Mouse (Mus musculus): ENCODE data around the gene Rxfp4. TPM values are rescaled to one million over a fixed set of nuclear protein-coding genes. Genes with fewer than 3 reads are reported as not detected.

The Rxfp4 gene
- polyA plus RNA-seq, 1 experiment from 2014 or later, result not detected

DNA sequence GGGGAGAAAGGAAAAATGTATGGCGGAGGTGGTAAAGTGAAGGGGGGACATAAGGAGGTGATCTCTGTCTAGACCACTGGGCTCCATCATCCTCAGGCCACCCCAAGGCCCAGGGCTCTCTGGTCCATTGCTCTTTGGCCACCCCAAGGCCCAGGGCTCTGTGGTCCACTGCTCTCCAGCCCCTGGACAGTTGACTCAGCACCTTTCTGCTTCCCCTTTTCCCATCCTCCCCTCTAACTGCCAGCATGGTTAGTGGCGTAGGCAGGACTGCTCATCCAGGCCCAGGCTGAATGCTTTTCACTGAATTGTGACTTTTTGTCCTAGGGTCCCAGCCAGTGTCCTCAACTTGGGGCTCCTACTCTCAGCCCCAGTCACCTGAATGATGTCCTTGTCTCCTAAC is 25.4 kb downstream of the Rxfp4 start:
- Histone ChIP-seq H3K4me3 (ENCODE audit: low read depth, low read length) (no peak overlapping the region), H3K4me1 (replicated peaks; ENCODE audit: control insufficient read depth, insufficient read depth, low read length) (no peaks in the 10 kb centered on the region; the same call in 1 of the 2 replicates), H3K9me3 (ENCODE audit: control insufficient read depth) (no peaks in the 10 kb centered on the region), H3K27me3 (replicated peaks; ENCODE audit: control insufficient read depth, insufficient read depth, low read length) (no peaks in the 10 kb centered on the region), H3K4me2 (replicated peaks; ENCODE audit: low read depth) (no peak overlapping the region), H3K36me3 (ENCODE audit: control insufficient read depth, insufficient read depth) (peaks cover 30% of the 10 kb centered on the region), H3K9ac (ENCODE audit: low read depth, low read length) (no peak overlapping the region), H3K27ac (ENCODE audit: low read depth, low read length) (no peak overlapping the region)
- TF ChIP-seq CTCF (IDR thresholded peaks at IDR 0.05; ENCODE audit: low read depth), result no peak
- 91% methylated on average over 2 of the region's 2 CpGs for WGBS
- ATAC-seq, result no peak

DNA sequence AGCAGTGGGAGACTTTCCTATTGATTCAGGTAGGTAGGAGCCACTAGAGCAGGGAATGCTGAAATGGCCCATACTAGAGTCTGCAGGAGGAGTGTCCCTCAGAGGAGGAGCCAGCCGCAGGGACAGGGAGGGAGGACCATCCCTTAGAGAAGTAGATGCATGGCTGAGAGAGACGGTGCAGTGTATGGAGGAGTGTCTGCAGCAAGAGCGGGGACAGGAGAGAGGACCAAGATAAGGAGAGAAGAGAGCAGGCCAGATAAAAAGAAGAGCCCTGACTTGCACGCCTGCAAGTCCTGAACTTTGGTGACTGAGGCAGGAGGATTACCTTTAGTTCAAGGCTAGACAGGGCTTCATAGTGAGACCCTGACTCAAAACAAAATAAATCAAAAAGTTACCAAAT is 25.8 kb downstream of the Rxfp4 start:
- no peaks in the 10 kb centered on the region; the same call in 1 of the 2 replicates for H3K4me1 ChIP-seq (replicated peaks; ENCODE audit: control insufficient read depth, insufficient read depth, low read length)

DNA sequence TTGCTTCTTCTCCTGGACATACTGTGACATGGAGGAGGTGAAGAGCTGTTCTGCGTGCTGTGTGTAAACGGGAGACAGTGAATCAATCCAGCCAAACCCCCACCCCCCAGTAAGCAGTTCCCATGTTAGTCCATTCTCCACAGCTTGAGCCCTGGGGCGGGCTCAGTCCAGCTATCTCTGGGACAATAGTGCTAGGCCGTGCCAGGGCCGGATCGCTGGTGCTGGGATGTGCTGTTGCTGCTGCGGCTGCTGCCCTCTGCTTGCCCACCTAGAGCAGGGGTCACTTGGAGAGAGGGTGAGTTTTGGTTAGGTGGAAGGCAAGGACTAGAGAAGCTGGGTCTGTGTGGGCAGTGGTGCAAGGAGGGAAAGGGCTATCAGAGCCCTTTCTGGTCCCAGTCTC is 26.6 kb downstream of the Rxfp4 start:
- H3K27ac ChIP-seq (ENCODE audit: low read depth, low read length), result no peak overlapping the region
- ATAC-seq, result no peak
- no peak for TF ChIP-seq CTCF (IDR thresholded peaks at IDR 0.05; ENCODE audit: low read depth)
- peaks cover 19% of the 10 kb centered on the region for H3K36me3 ChIP-seq (ENCODE audit: control insufficient read depth, insufficient read depth)
- H3K27me3 ChIP-seq (replicated peaks; ENCODE audit: control insufficient read depth, insufficient read depth, low read length), result no peaks in the 10 kb centered on the region
- no peak overlapping the region for H3K9ac ChIP-seq (ENCODE audit: low read depth, low read length)
- H3K9me3 ChIP-seq (ENCODE audit: control insufficient read depth), result no peaks in the 10 kb centered on the region
- 74% methylated on average over 7 of the region's 7 CpGs for WGBS
- no peak overlapping the region for H3K4me3 ChIP-seq (ENCODE audit: low read depth, low read length)
- no peaks in the 10 kb centered on the region; the same call in 1 of the 2 replicates for H3K4me1 ChIP-seq (replicated peaks; ENCODE audit: control insufficient read depth, insufficient read depth, low read length)
- H3K4me2 ChIP-seq (replicated peaks; ENCODE audit: low read depth), result no peak overlapping the region; the same call in 1 of the 2 replicates

More for the DNA sequence above, 25.8 kb downstream of the Rxfp4 start:
- TF ChIP-seq CTCF (IDR thresholded peaks at IDR 0.05; ENCODE audit: low read depth), result no peak
- H3K36me3 ChIP-seq (ENCODE audit: control insufficient read depth, insufficient read depth), result peaks cover 26% of the 10 kb centered on the region
- H3K4me3 ChIP-seq (ENCODE audit: low read depth, low read length), result no peak overlapping the region
- no peak overlapping the region for H3K27ac ChIP-seq (ENCODE audit: low read depth, low read length)
- no peak overlapping the region for H3K9ac ChIP-seq (ENCODE audit: low read depth, low read length)
- 53% methylated on average over 4 of the region's 4 CpGs for WGBS
- no peak for ATAC-seq
- H3K4me2 ChIP-seq (replicated peaks; ENCODE audit: low read depth), result no peak overlapping the region
- no peaks in the 10 kb centered on the region for H3K27me3 ChIP-seq (replicated peaks; ENCODE audit: control insufficient read depth, insufficient read depth, low read length)
- no peaks in the 10 kb centered on the region for H3K9me3 ChIP-seq (ENCODE audit: control insufficient read depth)

DNA sequence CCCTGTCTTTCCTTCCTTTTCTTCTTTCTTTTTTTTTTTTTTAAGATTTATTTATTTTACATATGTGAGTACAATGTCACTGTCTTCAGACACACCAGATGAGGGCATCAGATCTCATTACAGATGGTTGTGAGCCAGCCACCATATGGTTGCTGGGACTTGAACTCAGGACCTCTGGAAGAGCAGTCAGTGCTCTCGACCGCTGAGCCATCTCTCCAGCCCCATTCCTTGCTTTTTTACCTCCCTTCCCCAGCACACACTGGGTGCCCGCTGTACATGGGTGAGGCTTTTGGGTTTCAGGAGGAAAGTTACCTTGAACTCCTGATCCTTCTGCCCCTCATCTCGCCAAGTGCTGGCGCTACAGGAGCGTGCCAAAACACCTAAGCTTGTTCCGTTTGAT is 27.4 kb downstream of the Rxfp4 start:
- no peak for ATAC-seq
- no peaks in the 10 kb centered on the region for H3K9me3 ChIP-seq (ENCODE audit: control insufficient read depth)
- WGBS, result 78% methylated on average over 7 of the region's 7 CpGs
- H3K9ac ChIP-seq (ENCODE audit: low read depth, low read length), result no peak overlapping the region
- peaks cover 13% of the 10 kb centered on the region for H3K36me3 ChIP-seq (ENCODE audit: control insufficient read depth, insufficient read depth)
- no peak overlapping the region for H3K4me2 ChIP-seq (replicated peaks; ENCODE audit: low read depth)
- H3K4me3 ChIP-seq (ENCODE audit: low read depth, low read length), result no peak overlapping the region
- no peaks in the 10 kb centered on the region; the same call in 1 of the 2 replicates for H3K4me1 ChIP-seq (replicated peaks; ENCODE audit: control insufficient read depth, insufficient read depth, low read length)
- H3K27me3 ChIP-seq (replicated peaks; ENCODE audit: control insufficient read depth, insufficient read depth, low read length), result no peaks in the 10 kb centered on the region
- no peak for TF ChIP-seq CTCF (IDR thresholded peaks at IDR 0.05; ENCODE audit: low read depth)
- H3K27ac ChIP-seq (ENCODE audit: low read depth, low read length), result 0 out of 2 replicates have a peak overlapping the region, but pooled peaks have one; percentile 21

DNA sequence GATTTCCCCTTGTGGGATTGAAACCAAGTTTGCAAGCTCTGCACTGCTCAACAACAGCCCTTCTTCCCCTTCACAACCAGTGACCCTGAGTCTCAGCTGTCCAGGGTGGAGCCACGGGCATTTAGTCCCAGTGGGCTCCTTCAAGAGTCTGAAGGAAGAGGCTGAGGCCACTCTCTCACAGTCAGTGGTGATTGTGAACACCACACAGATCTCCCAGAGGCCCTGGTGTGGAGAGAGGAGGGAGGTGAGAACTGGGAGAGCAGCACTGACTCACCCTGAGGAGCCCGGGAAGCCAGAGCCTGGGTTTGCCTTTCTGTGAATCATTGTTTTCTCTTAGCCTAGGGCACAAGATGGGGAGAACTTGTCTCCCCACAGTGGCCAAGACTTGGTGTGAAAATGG is 28.0 kb downstream of the Rxfp4 start:
- peaks cover 7% of the 10 kb centered on the region for H3K36me3 ChIP-seq (ENCODE audit: control insufficient read depth, insufficient read depth)
- H3K27me3 ChIP-seq (replicated peaks; ENCODE audit: control insufficient read depth, insufficient read depth, low read length), result no peaks in the 10 kb centered on the region
- no peaks in the 10 kb centered on the region; the same call in 1 of the 2 replicates for H3K4me1 ChIP-seq (replicated peaks; ENCODE audit: control insufficient read depth, insufficient read depth, low read length)
- H3K4me2 ChIP-seq (replicated peaks; ENCODE audit: low read depth), result peak overlapping the region; percentile 99
- 0 out of 2 replicates have a peak overlapping the region, but pooled peaks have one; percentile 21 for H3K27ac ChIP-seq (ENCODE audit: low read depth, low read length)
- no peaks in the 10 kb centered on the region for H3K9me3 ChIP-seq (ENCODE audit: control insufficient read depth)
- H3K4me3 ChIP-seq (ENCODE audit: low read depth, low read length), result no peak overlapping the region
- TF ChIP-seq CTCF (IDR thresholded peaks at IDR 0.05; ENCODE audit: low read depth), result no peak
- WGBS, result 39% methylated on average over 2 of the region's 2 CpGs
- peak overlapping the region; percentile 34; the same call in 1 of the 2 replicates for H3K9ac ChIP-seq (ENCODE audit: low read depth, low read length)
- ATAC-seq, result no peak

DNA sequence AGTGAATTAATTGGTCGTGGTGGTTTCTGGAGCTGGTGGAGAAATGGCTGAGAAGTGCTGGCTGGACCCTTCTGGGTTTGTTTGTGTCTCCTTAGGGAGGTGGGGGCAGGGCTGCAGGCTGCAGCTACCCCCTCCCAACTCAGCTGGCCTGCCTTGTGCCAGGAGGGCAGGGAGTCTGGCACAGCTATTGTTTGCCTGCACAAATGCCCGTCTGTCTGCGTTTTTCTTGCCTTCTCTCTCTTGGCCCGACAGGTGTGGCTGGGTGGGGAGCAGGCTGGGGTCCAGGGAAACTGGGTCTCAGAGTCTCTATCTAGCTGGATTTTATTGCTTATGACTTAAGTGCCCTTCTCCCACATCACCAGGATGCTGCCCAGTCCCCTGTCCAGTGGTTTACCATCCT is 28.6 kb downstream of the Rxfp4 start:
- no peak for ATAC-seq
- H3K27me3 ChIP-seq (replicated peaks; ENCODE audit: control insufficient read depth, insufficient read depth, low read length), result no peaks in the 10 kb centered on the region
- TF ChIP-seq CTCF (IDR thresholded peaks at IDR 0.05; ENCODE audit: low read depth), result no peak
- H3K4me3 ChIP-seq (ENCODE audit: low read depth, low read length), result no peak overlapping the region
- no peak overlapping the region for H3K9ac ChIP-seq (ENCODE audit: low read depth, low read length)
- H3K27ac ChIP-seq (ENCODE audit: low read depth, low read length), result no peak overlapping the region
- H3K4me2 ChIP-seq (replicated peaks; ENCODE audit: low read depth), result peak overlapping the region; percentile 99; the same call in 1 of the 2 replicates
- WGBS, result 20% methylated on average over 4 of the region's 4 CpGs
- peaks cover under 1% of the 10 kb centered on the region for H3K36me3 ChIP-seq (ENCODE audit: control insufficient read depth, insufficient read depth)
- no peaks in the 10 kb centered on the region for H3K9me3 ChIP-seq (ENCODE audit: control insufficient read depth)
- H3K4me1 ChIP-seq (replicated peaks; ENCODE audit: control insufficient read depth, insufficient read depth, low read length), result no peaks in the 10 kb centered on the region; the same call in 1 of the 2 replicates
